Mouse (Mus musculus): ENCODE results near the gene Tent2.

DNA sequence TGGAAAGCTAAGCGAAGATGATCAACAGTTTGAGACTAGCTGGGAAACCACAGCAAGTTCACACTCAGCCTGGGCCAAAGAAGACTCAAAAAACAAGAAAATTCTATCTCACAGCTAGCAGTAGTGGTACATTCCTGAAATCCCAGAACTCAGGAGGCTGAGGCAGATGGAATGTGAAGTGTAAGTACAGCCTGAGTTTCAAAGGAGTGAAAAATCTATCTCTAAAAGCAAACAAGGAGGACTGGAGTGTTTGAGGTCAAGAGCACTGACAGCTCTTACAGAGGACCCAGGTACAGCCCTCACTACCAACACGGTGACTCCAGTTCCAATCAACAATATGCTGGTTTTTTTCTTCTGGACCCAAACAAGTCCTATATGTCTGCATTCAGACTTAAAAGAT is 2.8 kb downstream of the Tent2 start:
- no peak for TF ChIP-seq CTCF (IDR thresholded peaks at IDR 0.05; ENCODE audit: control insufficient read depth, insufficient read depth, insufficient replicate concordance, low read depth, low read length)
- no peak for TF ChIP-seq POLR2A (IDR thresholded peaks at IDR 0.05; ENCODE audit: control insufficient read depth, low read depth, low read length)

Data from testis, adult 2 months (tissue).